Mouse (Mus musculus) stomach, postnatal 0 days (tissue): Measurements from ENCODE around the gene Slc24a4.

Source experiments
- CTCF ChIP-seq: IDR thresholded peaks from 2 replicates; pipeline ENCODE4 v1.5.1; 2016; ENCODE audit warnings: antibody characterized with exemption, low read depth, mild to moderate bottlenecking, moderate library complexity
- EP300 ChIP-seq: optimal IDR thresholded peaks from 2 replicates; pipeline ENCODE3; 2016; ENCODE audit warnings: antibody characterized with exemption

DNA sequence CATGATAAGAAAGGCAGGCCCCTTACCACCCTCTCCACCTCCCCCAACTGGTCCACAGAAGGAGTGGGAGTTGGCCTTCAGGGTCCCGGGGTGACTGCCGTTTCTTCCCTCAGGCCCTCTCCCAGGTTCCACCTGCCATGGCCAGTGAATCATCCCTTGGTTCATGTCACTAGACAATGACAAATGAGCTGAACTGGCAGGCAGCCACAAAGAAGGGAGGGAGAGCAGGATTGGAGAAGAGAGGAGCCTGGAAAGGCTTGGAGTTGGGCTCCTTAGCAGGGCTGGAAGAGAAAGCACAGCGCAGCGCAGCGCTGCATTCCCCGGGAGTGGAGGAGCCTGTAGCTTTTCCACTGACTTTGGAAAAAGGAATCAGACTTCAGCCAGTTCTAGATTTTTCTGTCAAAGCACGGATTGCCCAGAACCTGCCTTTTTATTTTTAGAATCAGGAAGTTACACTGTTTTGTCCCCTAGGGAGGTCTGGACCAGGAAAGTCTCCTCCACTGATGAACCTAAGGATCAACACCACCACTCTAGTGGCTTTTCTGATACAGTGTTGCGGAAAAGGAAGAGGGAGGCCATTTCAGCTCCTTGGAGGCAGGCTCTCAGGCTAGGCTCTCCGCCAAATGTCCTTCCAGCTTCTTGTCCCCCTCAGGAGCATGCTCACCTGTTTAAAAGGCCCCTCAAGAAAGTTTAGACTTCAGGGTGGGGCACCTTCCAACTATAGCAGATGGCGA is 158.3 kb downstream of the Slc24a4 start:
- TF ChIP-seq CTCF (no peak), EP300 (no peak)
